Mouse (Mus musculus) lung, postnatal 0 days (tissue): ENCODE measurements at regions not wholly inside any gene's neighbourhood (a gene's known extent, or its start where the extent isn't known, plus 50 kb on each side); places are given as distances from the start of the nearest gene placed in this dataset.
A peak's percentile ranks its signal among the peaks of the same experiment; 100 is the strongest.

Experiments
- ATAC-seq: fragments of 200-750 bp; cut with Nextera tagmentation; 2 replicates; pipeline ENCODE4 v1.8.0; 2017; ENCODE audit warnings: moderate library complexity
- DNase-seq: peaks from one replicate; pipeline ENCODE4 v3.0.0-alpha.2; 2016; ENCODE audit warnings: low spot score
- H3K27ac ChIP-seq: fragments of 300-500 bp; sonication (generic); 2 replicates; pipeline ENCODE4 v1.5.1; 2014; ENCODE audit warnings: antibody characterized with exemption, mild to moderate bottlenecking, low read length, mixed read lengths
- H3K27me3 ChIP-seq: fragments of 300-500 bp; sonication (generic); replicated peaks from 2 replicates; pipeline ENCODE4 v1.6.1; 2014; ENCODE audit warnings: low read length, mixed read lengths; ENCODE audit not compliant: insufficient read depth
- H3K36me3 ChIP-seq: fragments of 300-500 bp; sonication (generic); 2 replicates; pipeline ENCODE4 v1.6.1; 2014; ENCODE audit warnings: low read length, mixed read lengths; ENCODE audit not compliant: insufficient read depth
- H3K4me1 ChIP-seq: fragments of 300-500 bp; sonication (generic); 2 replicates; pipeline ENCODE4 v1.6.1; 2014; ENCODE audit warnings: antibody characterized with exemption, low read depth, low read length, mixed read lengths; ENCODE audit not compliant: insufficient read depth
- H3K4me2 ChIP-seq: fragments of 300-500 bp; sonication (generic); replicated peaks from 2 replicates; pipeline ENCODE4 v1.6.1; 2014; ENCODE audit warnings: low read depth, mild to moderate bottlenecking, low read length, moderate library complexity, mixed read lengths
- H3K4me3 ChIP-seq: fragments of 300-500 bp; sonication (generic); 2 replicates; pipeline ENCODE4 v1.5.1; 2014; ENCODE audit warnings: low read depth, low read length
- H3K9ac ChIP-seq: fragments of 300-500 bp; sonication (generic); replicated peaks from 2 replicates; pipeline ENCODE4 v1.6.1; 2014; ENCODE audit warnings: low read depth, mild to moderate bottlenecking
- H3K9me3 ChIP-seq: fragments of 300-500 bp; sonication (generic); 2 replicates; pipeline ENCODE4 v1.6.1; 2016; ENCODE audit warnings: low read length, mixed read lengths
- CTCF ChIP-seq: IDR thresholded peaks from 2 replicates; pipeline ENCODE4 v1.5.1; 2016; ENCODE audit warnings: antibody characterized with exemption, mild to moderate bottlenecking
- EP300 ChIP-seq: IDR thresholded peaks from 2 replicates; pipeline ENCODE4 v1.6.1; 2016; ENCODE audit warnings: antibody characterized with exemption, mild to moderate bottlenecking, control low read depth
- WGBS: fragments of 180-500 bp; shearing (Covaris S2); extraction: QIAGEN DNeasy Blood & Tissue Kit; methylation state at CpG from one replicate; pipeline ENCODE4 v1.1.7; 2014; 5-methylcytosine and 5-hydroxymethylcytosine counted together

GRCm38 (mm10) chr8:126232521-126232920, 65.8 kb upstream of the Slc35f3 start:
- DNase-seq (no peak), ATAC-seq (no peak)
- 37% methylated on average over 7 of the region's 7 CpGs for WGBS
- H3K4me3 ChIP-seq: no peak overlapping the region
- TF ChIP-seq EP300: no peak
- no peak for TF ChIP-seq CTCF
- no peaks in the 10 kb centered on the region for H3K4me1 ChIP-seq
- no peaks in the 10 kb centered on the region for H3K27me3 ChIP-seq
- no peak overlapping the region for H3K4me2 ChIP-seq
- no peaks in the 10 kb centered on the region for H3K9me3 ChIP-seq
- no peaks in the 10 kb centered on the region for H3K36me3 ChIP-seq
- H3K9ac ChIP-seq: no peak overlapping the region
- H3K27ac ChIP-seq: no peak overlapping the region

- Histone ChIP-seq H3K27me3 (no peaks in the 10 kb centered on the region), H3K9ac (no peak overlapping the region), H3K36me3 (no peaks in the 10 kb centered on the region), H3K9me3 (no peaks in the 10 kb centered on the region), H3K4me1 (no peaks in the 10 kb centered on the region), H3K4me3 (no peak overlapping the region), H3K27ac (no peak overlapping the region), H3K4me2 (no peak overlapping the region)
- ATAC-seq: no peak
- TF ChIP-seq EP300 (no peak), CTCF (peak; percentile 42)
- DNase-seq: no peak
These were observed 58.7 kb upstream of the Slc35f3 start for GRCm38 (mm10) chr8:126239684-126240083.

GRCm38 (mm10) chr8:126244321-126244720, 54.0 kb upstream of the Slc35f3 start:
- Histone ChIP-seq H3K4me1 (no peaks in the 10 kb centered on the region), H3K36me3 (no peaks in the 10 kb centered on the region), H3K9ac (no peak overlapping the region), H3K4me3 (no peak overlapping the region), H3K27me3 (no peaks in the 10 kb centered on the region), H3K4me2 (no peak overlapping the region), H3K9me3 (no peaks in the 10 kb centered on the region), H3K27ac (no peak overlapping the region)
- 23% methylated on average over 4 of the region's 4 CpGs for WGBS
- DNase-seq (no peak), ATAC-seq (no peak)
- TF ChIP-seq CTCF (no peak), EP300 (no peak)
